Mouse (Mus musculus) heart, embryonic 14.5 days (tissue): ENCODE measurements around the gene Itpk1. TPM values are rescaled to one million over a fixed set of nuclear protein-coding genes. Genes with fewer than 3 reads are reported as not detected.
A peak's percentile ranks its signal among the peaks of the same experiment; 100 is the strongest.

ENCODE experiments used
- ATAC-seq: fragments of 200-750 bp; cut with Nextera tagmentation; 2 replicates; pipeline ENCODE4 v1.8.0; 2017; ENCODE audit warnings: low read depth, moderate TSS enrichment; ENCODE audit not compliant: insufficient number of reproducible peaks, insufficient read depth, low FRiP score
- H3K27ac ChIP-seq, 2 experiments: fragments of 200-500 bp in 1 of 2; fragments of 300-500 bp in 1 of 2; sonication (generic) in 1 of 2; replicated peaks in 1 of 2; 2 replicates each; pipeline ENCODE4 v1.5.1; 2012 to 2014; ENCODE audit warnings: low read depth in 2 of 2, low read length in 2 of 2, control low read depth in 1 of 2, mild to moderate bottlenecking in 1 of 2, mixed read lengths in 1 of 2; ENCODE audit not compliant: control insufficient read depth in 1 of 2, insufficient read depth in 1 of 2
- H3K27me3 ChIP-seq: fragments of 300-500 bp; sonication (generic); 2 replicates; pipeline ENCODE4 v1.6.1; 2014; ENCODE audit warnings: mild to moderate bottlenecking, low read length, control low read depth; ENCODE audit not compliant: control insufficient read depth, insufficient read depth
- H3K36me3 ChIP-seq: fragments of 300-500 bp; sonication (generic); 2 replicates; pipeline ENCODE4 v1.6.1; 2014; ENCODE audit warnings: mild to moderate bottlenecking, control low read depth, low read length, mixed read lengths; ENCODE audit not compliant: control insufficient read depth, insufficient read depth
- H3K4me1 ChIP-seq, 2 experiments: fragments of 200-500 bp in 1 of 2; fragments of 300-500 bp in 1 of 2; sonication (generic) in 1 of 2; 2 replicates each; pipeline ENCODE4 v1.6.1; 2012 to 2014; ENCODE audit warnings: low read length in 2 of 2, control low read depth in 1 of 2, mixed read lengths in 1 of 2; ENCODE audit not compliant: control insufficient read depth in 2 of 2, insufficient read depth in 2 of 2
- H3K4me2 ChIP-seq: fragments of 300-500 bp; sonication (generic); 2 replicates; pipeline ENCODE4 v1.6.1; 2014; ENCODE audit warnings: mild to moderate bottlenecking, low read length
- H3K4me3 ChIP-seq, 2 experiments: fragments of 200-500 bp in 1 of 2; fragments of 300-500 bp in 1 of 2; sonication (generic) in 1 of 2; 2 replicates each; pipeline ENCODE4 v1.5.1; 2012 to 2014; ENCODE audit warnings: low read length in 2 of 2, mild to moderate bottlenecking in 2 of 2, control low read depth in 1 of 2, low read depth in 1 of 2, moderate library complexity in 1 of 2; ENCODE audit not compliant: control insufficient read depth in 1 of 2, insufficient read depth in 1 of 2
- H3K9ac ChIP-seq: fragments of 300-500 bp; sonication (generic); 2 replicates; pipeline ENCODE4 v1.6.1; 2014; ENCODE audit warnings: mild to moderate bottlenecking, low read length
- H3K9me3 ChIP-seq: fragments of 300-500 bp; sonication (generic); 2 replicates; pipeline ENCODE4 v1.6.1; 2016; ENCODE audit warnings: low read length, control low read depth; ENCODE audit not compliant: control insufficient read depth
- WGBS: fragments of 180-500 bp; shearing (Covaris S2); extraction: QIAGEN DNeasy Blood & Tissue Kit; methylation state at CpG from one replicate; pipeline ENCODE4 v1.1.7; 2014; 5-methylcytosine and 5-hydroxymethylcytosine counted together
- polyA plus RNA-seq: library from polyadenylated mRNA; unstranded; fragments of >200 nt; fragmentation: Nextera tagmentation; extraction: Ambion mirVana; gene quantifications from 2 replicates; pipeline ENCODE4 v1.2.1, GENCODE M21; 2014

Gene Itpk1
- polyA plus RNA-seq, 1 experiment from 2014 or later: 4.2 TPM

- Histone ChIP-seq H3K27ac (no peak within 1 kb of the TSS), H3K4me3 (no peak within 1 kb of the TSS; a peak in 1 of 4 replicates), H3K9ac (no peak within 1 kb of the TSS), H3K27me3 (peaks cover 37% of the 10 kb centered on the region), H3K4me1 (no peaks in the 10 kb centered on the region), H3K9me3 (no peaks in the 10 kb centered on the region), H3K4me2 (peak within 1 kb of the TSS; percentile 45), H3K36me3 (no peaks in the 10 kb centered on the region)
- WGBS: 3% methylated on average over 48 of the region's 48 CpGs
- ATAC-seq: peak; percentile 38; the same call in 1 of the 2 replicates
These were observed 149.8 kb downstream of the Itpk1 start, which contains the start of gene Chga for GRCm38 (mm10) chr12:102554721-102555516. Gene Chga (plus strand): TSS chr12:102554969.

GRCm38 (mm10) chr12:102553705-102554275 lies 150.9 kb downstream of the Itpk1 start:
- no peaks in the 10 kb centered on the region for H3K36me3 ChIP-seq
- H3K9ac ChIP-seq: no peak overlapping the region
- peaks cover 37% of the 10 kb centered on the region for H3K27me3 ChIP-seq
- H3K4me2 ChIP-seq: no peak overlapping the region
- H3K4me1 ChIP-seq: no peaks in the 10 kb centered on the region
- no peak overlapping the region for H3K27ac ChIP-seq
- 70% methylated on average over 14 of the region's 14 CpGs for WGBS
- no peak overlapping the region for H3K4me3 ChIP-seq
- ATAC-seq: no peak
- no peaks in the 10 kb centered on the region for H3K9me3 ChIP-seq

- H3K9me3 ChIP-seq: no peaks in the 10 kb centered on the region
- H3K4me3 ChIP-seq: no peak overlapping the region
- no peak overlapping the region for H3K9ac ChIP-seq
- H3K4me1 ChIP-seq: no peaks in the 10 kb centered on the region
- ATAC-seq: no peak
- WGBS: 69% methylated on average over 6 of the region's 6 CpGs
- peaks cover 37% of the 10 kb centered on the region for H3K27me3 ChIP-seq
- H3K36me3 ChIP-seq: no peaks in the 10 kb centered on the region
- H3K27ac ChIP-seq: no peak overlapping the region
- H3K4me2 ChIP-seq: no peak overlapping the region
These were observed 152.7 kb downstream of the Itpk1 start for GRCm38 (mm10) chr12:102552001-102552400.

GRCm38 (mm10) chr12:102551186-102551585 lies 153.5 kb downstream of the Itpk1 start:
- Histone ChIP-seq H3K9ac (no peak overlapping the region), H3K4me1 (no peaks in the 10 kb centered on the region), H3K4me3 (no peak overlapping the region), H3K4me2 (no peak overlapping the region), H3K27me3 (peaks cover 37% of the 10 kb centered on the region), H3K27ac (no peak overlapping the region), H3K36me3 (no peaks in the 10 kb centered on the region), H3K9me3 (no peaks in the 10 kb centered on the region)
- WGBS: 66% methylated on average over 3 of the region's 3 CpGs
- ATAC-seq: no peak

GRCm38 (mm10) chr12:102550529-102550928 lies 154.2 kb downstream of the Itpk1 start:
- no peak overlapping the region for H3K4me3 ChIP-seq
- H3K9me3 ChIP-seq: no peaks in the 10 kb centered on the region
- no peak overlapping the region for H3K27ac ChIP-seq
- WGBS: 3% methylated on average over 11 of the region's 11 CpGs
- H3K27me3 ChIP-seq: peaks cover 37% of the 10 kb centered on the region
- no peak overlapping the region for H3K4me2 ChIP-seq
- no peak overlapping the region for H3K9ac ChIP-seq
- no peak for ATAC-seq
- H3K36me3 ChIP-seq: no peaks in the 10 kb centered on the region
- no peaks in the 10 kb centered on the region for H3K4me1 ChIP-seq

GRCm38 (mm10) chr12:102545122-102545521 lies 159.6 kb downstream of the Itpk1 start:
- Histone ChIP-seq H3K4me3 (no peak overlapping the region), H3K9me3 (no peaks in the 10 kb centered on the region), H3K9ac (no peak overlapping the region), H3K4me2 (no peak overlapping the region), H3K27ac (no peak overlapping the region), H3K36me3 (no peaks in the 10 kb centered on the region), H3K4me1 (no peaks in the 10 kb centered on the region), H3K27me3 (no peaks in the 10 kb centered on the region)
- WGBS: 54% methylated on average over 6 of the region's 6 CpGs
- ATAC-seq: no peak

- Histone ChIP-seq H3K4me2 (no peak overlapping the region), H3K27me3 (no peaks in the 10 kb centered on the region), H3K4me3 (no peak overlapping the region), H3K36me3 (no peaks in the 10 kb centered on the region), H3K4me1 (no peaks in the 10 kb centered on the region), H3K9me3 (no peaks in the 10 kb centered on the region), H3K27ac (no peak overlapping the region), H3K9ac (no peak overlapping the region)
- ATAC-seq: no peak
- whole genome bisulfite sequencing: 86% methylated on average over 7 of the region's 7 CpGs
These were observed 163.6 kb downstream of the Itpk1 start for GRCm38 (mm10) chr12:102541168-102541567.
